Mouse (Mus musculus) cerebellum, postnatal 4 days (tissue): ENCODE results near the gene Olfr1490.
"Not testable (repeated sequence)": the region's sequence is repeated elsewhere in the genome, so short reads cannot be mapped to it uniquely, and the experiment has no call there.

Experiments
- DNase-seq, 2 experiments: peaks; one replicate each; pipeline ENCODE4 v3.0.0; 2022; ENCODE audit warnings: low spot score in 2 of 2, mixed read lengths in 1 of 2

The Olfr1490 gene

DNA sequence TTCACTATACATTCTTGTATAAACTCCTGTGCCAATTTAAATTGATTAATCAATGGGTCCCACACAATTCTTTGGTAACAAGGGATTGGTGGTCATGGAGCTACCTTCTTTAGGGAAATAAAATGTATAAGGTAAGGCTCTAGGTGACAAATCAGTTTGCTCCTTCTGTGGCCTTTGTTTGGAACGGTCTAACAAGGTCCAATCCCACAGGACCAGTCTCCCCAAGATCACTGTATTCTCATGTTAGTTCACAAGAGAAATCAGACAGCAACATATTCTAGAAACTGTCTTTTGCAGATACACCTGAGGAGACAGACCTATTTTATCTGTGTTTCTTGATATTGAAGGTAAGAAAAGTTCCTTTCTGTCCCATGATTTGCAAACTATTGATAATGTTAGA lies at the start of gene Olfr1490:
TSS of gene Olfr1490 (plus strand) at position 301 of the 400 bp plus-strand sequence.
- no peak for DNase-seq

DNA sequence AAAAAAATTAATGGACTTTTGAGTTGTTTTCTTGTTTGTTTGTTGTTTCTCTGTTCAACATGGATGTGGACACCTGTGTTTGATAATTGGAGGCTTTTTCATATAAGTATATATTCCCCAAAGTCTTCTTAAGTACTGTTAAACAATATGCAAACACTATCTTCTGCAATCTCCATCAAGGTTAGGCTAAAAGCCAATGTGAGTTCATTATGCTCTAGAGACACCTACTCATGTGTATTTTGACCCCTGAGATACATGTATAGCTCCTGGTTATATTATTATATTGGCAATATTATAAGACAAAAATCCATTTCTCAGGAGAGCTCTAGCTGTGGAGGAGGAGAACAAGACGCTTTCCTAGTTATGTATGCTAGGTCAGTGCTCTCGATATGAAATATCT lies 33.8 kb upstream of the Olfr1490 start, which contains the start of gene Olfr1487:
TSS of gene Olfr1487 (plus strand) at position 301 of the 400 bp plus-strand sequence.
- DNase-seq, result not testable (repeated sequence)

DNA sequence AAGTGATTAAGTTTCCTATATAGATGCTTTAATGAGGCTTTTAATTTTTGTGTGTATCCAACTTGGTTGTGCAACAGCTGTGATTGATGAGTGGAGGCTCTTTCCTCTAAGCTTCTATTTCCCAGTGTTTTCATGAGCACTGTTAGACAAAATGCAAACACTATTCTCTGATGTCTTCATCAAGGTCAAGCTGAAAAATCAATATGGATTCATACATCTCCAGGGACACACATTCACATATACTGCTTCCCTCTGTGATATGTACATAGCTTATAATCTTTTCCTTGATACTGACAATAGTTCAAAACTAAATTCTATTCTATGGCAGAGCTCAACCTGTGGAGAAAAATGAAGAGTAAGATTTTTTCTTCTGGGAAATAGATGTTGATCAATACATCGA lies 19.6 kb upstream of the Olfr1490 start, which contains the start of gene Olfr1489:
TSS of gene Olfr1489 (plus strand) at position 301 of the 400 bp plus-strand sequence.
- no peak for DNase-seq

DNA sequence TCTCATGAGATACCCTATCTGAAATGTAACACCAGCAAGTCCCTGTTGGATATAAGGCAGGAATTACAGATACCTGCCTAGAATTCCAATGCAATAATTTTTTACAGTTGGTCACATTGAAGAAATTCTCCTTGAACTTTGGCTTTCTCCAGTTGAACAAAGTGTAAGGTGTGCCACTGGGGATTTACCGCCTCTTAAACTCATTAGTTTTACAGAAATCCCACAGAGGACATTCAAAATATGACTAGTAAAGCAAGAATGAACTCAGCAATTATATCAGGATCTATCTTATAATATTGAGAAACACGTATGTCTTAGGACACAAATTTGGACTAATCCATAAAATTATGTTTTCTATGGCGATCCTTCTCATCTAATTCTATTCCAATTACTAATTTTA lies 46.1 kb downstream of the Olfr1490 start, which contains the start of gene Olfr1491:
TSS of gene Olfr1491 (plus strand) at position 301 of the 400 bp plus-strand sequence.
- no peak for DNase-seq
